Mouse (Mus musculus) forebrain, embryonic 12.5 days (tissue): ENCODE results near the gene Rpl32. TPM values are rescaled to one million over a fixed set of nuclear protein-coding genes. Genes with fewer than 3 reads are reported as not detected.

Experiments used
- ATAC-seq: fragments of 200-750 bp; cut with Nextera tagmentation; 2 replicates; pipeline ENCODE4 v1.8.0; 2017; ENCODE audit warnings: moderate TSS enrichment; ENCODE audit not compliant: low FRiP score
- H3K27ac ChIP-seq: fragments of 300-500 bp; sonication (generic); 2 replicates; pipeline ENCODE4 v1.5.1; 2016; ENCODE audit warnings: mild to moderate bottlenecking
- H3K27me3 ChIP-seq: fragments of 300-500 bp; sonication (generic); 2 replicates; pipeline ENCODE4 v1.6.1; 2016; ENCODE audit warnings: mild to moderate bottlenecking
- H3K36me3 ChIP-seq: fragments of 300-500 bp; sonication (generic); replicated peaks from 2 replicates; pipeline ENCODE4 v1.6.1; 2016; ENCODE audit warnings: mild to moderate bottlenecking
- H3K4me1 ChIP-seq: fragments of 300-500 bp; sonication (generic); 2 replicates; pipeline ENCODE4 v1.6.1; 2016
- H3K4me2 ChIP-seq: fragments of 300-500 bp; sonication (generic); 2 replicates; pipeline ENCODE4 v1.6.1; 2016; ENCODE audit warnings: mild to moderate bottlenecking, moderate library complexity
- H3K4me3 ChIP-seq: fragments of 300-500 bp; sonication (generic); replicated peaks from 2 replicates; pipeline ENCODE4 v1.5.1; 2016; ENCODE audit warnings: mild to moderate bottlenecking
- H3K9ac ChIP-seq: fragments of 300-500 bp; sonication (generic); 2 replicates; pipeline ENCODE4 v1.6.1; 2016; ENCODE audit warnings: mild to moderate bottlenecking
- H3K9me3 ChIP-seq: fragments of 300-500 bp; sonication (generic); 2 replicates; pipeline ENCODE4 v1.6.1; 2016
- whole genome bisulfite sequencing: fragments of 180-500 bp; shearing (Covaris S2); methylation state at CpG from one replicate; pipeline ENCODE4 v1.1.7; 2016; 5-methylcytosine and 5-hydroxymethylcytosine counted together
- polyA plus RNA-seq: library from polyadenylated mRNA; unstranded; fragments of >200 nt; fragmentation: Nextera tagmentation; extraction: Ambion mirVana; gene quantifications from 2 replicates; pipeline ENCODE4 v1.2.1, GENCODE M21; 2016

Gene Rpl32
- polyA plus RNA-seq, 1 experiment from 2014 or later = 1,828 TPM

DNA sequence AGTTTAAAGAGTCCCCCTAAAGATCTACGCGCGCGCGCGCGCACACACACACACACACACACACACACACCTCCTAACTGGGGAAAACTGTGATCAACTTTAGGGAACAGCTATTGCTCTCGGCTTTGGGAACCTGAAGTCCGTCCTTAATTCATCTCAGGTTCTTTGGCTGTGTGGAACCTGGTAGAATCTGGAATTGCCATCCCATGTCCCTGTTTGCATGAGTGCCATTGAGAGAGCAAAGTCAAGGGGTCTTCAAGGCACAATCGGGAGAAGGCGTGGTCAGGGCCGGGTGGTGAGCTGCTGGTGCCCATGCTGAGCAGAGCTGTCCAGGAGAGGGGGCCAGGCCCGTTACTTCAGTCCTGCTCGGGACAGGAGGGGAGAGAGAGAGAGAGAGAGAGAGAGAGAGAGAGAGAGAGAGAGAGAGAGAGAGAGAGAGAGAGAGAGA lies 34.6 kb downstream of the Rpl32 start:
- Histone ChIP-seq H3K27me3 (no peaks in the 10 kb centered on the region), H3K27ac (peak overlapping the region; percentile 74), H3K9me3 (no peaks in the 10 kb centered on the region), H3K4me3 (peak overlapping the region; percentile 68), H3K4me1 (peaks cover 23% of the 10 kb centered on the region), H3K4me2 (peak overlapping the region; percentile 78), H3K36me3 (peaks cover 8% of the 10 kb centered on the region), H3K9ac (peak overlapping the region; percentile 47)
- WGBS = 1% methylated on average over 14 of the region's 14 CpGs
- peak; percentile 90 for ATAC-seq

DNA sequence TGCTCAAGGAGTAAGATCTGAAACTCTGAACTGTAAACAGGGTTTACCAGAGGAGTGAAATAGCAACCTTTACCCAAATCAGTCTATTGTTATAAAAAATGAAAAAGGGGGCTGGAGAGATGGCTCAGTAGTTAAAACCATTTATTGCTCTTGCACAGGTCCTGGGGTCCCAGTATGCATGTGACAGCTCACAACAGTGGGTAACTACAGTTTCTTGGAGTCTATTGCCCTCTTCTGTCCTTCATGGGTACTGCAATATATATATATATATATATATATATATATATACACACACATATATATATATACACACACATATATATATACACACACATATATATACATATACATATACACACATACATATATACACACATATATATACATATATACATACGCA lies 35.9 kb downstream of the Rpl32 start:
- H3K9me3 ChIP-seq = no peaks in the 10 kb centered on the region
- H3K4me2 ChIP-seq = no peak overlapping the region
- no peak overlapping the region for H3K27ac ChIP-seq
- no peak for ATAC-seq
- WGBS = 69% methylated on average over 1 of the region's 1 CpGs
- H3K27me3 ChIP-seq = no peaks in the 10 kb centered on the region
- no peak overlapping the region for H3K9ac ChIP-seq
- H3K4me3 ChIP-seq = no peak overlapping the region
- H3K4me1 ChIP-seq = peaks cover 23% of the 10 kb centered on the region
- H3K36me3 ChIP-seq = no peaks in the 10 kb centered on the region

DNA sequence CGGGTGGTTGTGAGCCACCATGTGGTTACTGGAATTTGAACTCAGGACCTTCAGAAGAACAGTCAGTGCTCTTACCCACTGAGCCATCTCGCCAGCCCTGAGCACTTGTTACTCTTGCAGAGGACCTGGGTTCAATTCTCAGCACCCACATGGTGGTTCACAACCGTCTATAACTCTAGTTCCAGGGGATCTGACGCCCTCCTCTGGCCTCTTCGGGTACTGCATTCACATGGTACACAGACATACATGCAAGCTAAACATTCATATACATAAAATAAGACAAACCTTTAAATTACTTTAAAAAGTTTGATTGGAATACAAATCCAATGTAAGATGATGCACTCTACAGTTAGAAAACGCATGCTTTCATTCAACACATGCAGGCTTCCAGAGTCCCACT lies 36.3 kb downstream of the Rpl32 start:
- 82% methylated on average over 6 of the region's 6 CpGs for WGBS
- no peak for ATAC-seq
- Histone ChIP-seq H3K4me2 (no peak overlapping the region), H3K4me1 (peaks cover 23% of the 10 kb centered on the region), H3K9ac (no peak overlapping the region), H3K27me3 (no peaks in the 10 kb centered on the region), H3K9me3 (no peaks in the 10 kb centered on the region), H3K4me3 (no peak overlapping the region), H3K36me3 (no peaks in the 10 kb centered on the region), H3K27ac (no peak overlapping the region)

DNA sequence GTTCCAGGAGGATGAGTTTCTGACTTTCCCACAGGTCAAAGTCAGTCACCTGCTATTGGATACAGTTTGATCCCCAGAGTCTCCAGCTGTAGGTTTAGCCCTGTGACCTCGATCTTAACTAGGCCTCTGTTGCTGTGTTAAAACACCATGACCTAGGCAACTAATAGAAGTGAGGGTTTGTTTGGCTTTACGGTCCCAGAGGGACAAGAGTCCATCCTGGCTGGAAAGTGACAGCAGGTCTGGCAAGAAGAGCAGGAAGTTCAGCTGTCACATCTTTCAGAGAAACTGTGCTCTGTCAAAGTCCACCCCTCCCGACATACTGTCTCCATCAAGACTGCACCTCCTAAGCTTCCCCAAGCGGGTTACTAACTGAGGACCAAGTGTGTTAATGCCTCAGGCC lies 37.7 kb downstream of the Rpl32 start:
- no peak overlapping the region for H3K27ac ChIP-seq
- no peaks in the 10 kb centered on the region for H3K36me3 ChIP-seq
- ATAC-seq = no peak
- no peak overlapping the region for H3K4me2 ChIP-seq
- no peaks in the 10 kb centered on the region for H3K27me3 ChIP-seq
- H3K9ac ChIP-seq = no peak overlapping the region
- 79% methylated on average over 4 of the region's 4 CpGs for WGBS
- H3K4me3 ChIP-seq = no peak overlapping the region
- 0 out of 2 replicates have a peak, but pooled peaks cover 3% of the 10 kb centered on the region for H3K9me3 ChIP-seq
- peaks cover 11% of the 10 kb centered on the region for H3K4me1 ChIP-seq

DNA sequence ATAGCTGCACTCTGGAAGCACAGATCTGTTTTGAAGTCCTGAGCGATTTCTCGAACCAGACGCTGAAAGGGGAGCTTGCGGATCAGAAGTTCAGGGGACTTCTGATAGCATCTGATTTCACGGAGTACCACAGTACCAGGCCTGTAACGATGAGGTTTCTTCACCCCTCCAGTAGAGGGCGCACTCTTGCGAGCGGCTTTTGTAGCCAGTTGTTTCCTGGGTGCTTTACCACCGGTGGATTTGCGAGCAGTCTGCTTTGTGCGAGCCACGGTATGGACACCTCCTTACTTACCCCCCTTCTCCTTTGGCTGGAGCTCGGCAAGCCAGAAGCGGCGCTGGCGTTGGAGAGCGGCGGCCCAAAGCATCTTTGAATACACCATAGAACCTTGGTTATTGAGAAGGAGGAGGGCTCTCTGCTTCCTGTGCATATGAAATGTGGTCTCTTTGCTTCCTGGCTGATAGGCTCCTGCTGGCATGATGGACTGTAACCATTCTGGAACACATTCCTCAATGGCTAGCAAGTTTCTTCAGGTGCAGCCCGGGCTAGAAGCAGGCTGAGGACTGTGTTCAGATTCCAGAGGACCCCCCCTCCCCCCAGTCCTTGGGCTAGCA lies 38.4 kb downstream of the Rpl32 start:
- no peak for ATAC-seq
- Histone ChIP-seq H3K27ac (no peak overlapping the region), H3K4me1 (peaks cover 4% of the 10 kb centered on the region), H3K4me3 (no peak overlapping the region), H3K9ac (no peak overlapping the region), H3K9me3 (0 out of 2 replicates have a peak, but pooled peaks cover 3% of the 10 kb centered on the region), H3K4me2 (no peak overlapping the region), H3K27me3 (no peaks in the 10 kb centered on the region), H3K36me3 (no peaks in the 10 kb centered on the region)
- 84% methylated on average over 20 of the region's 20 CpGs for WGBS

DNA sequence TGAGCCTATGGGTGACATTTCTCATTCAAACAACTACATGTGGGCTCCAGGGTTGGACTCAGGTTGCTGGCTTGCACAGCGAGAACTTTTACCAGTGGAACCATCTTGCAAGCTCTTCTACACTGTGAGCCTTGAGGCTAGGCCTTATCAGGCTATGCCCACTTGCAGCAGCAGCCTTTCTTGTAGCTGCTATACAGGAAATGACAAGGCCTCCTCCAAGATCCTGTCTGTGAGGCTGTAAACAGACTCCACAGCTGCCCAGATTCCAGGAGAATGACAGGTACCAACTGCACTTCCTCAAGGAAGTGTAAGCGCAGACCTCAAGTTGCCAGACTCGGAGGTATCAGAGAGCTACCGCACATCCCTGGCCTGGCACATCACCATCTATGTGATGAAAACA lies 40.3 kb downstream of the Rpl32 start:
- Histone ChIP-seq H3K27me3 (no peaks in the 10 kb centered on the region), H3K9me3 (0 out of 2 replicates have a peak, but pooled peaks cover 3% of the 10 kb centered on the region), H3K4me1 (peaks cover 9% of the 10 kb centered on the region), H3K4me3 (no peak overlapping the region), H3K9ac (no peak overlapping the region), H3K36me3 (no peaks in the 10 kb centered on the region), H3K4me2 (no peak overlapping the region), H3K27ac (no peak overlapping the region)
- ATAC-seq = no peak
- WGBS = 89% methylated on average over 4 of the region's 4 CpGs

DNA sequence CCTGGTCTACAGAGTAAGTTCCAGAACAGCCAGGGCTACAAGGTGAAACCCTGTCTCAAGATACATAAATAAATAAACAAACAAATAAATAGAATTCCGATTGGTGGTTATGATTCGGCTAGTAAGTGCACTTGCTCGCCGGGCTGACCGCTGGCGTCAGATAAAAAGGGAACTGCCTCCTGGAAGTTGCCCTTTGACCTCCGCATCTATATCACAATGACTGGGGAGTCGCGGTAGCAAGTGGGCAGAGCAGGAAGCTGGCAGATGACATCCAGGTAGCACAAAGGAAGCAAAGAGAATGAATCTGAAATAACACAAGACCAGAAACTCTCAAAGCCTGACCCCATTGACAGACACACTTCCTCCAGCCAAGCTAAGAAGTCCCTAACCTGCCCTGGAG lies 41.2 kb downstream of the Rpl32 start:
- H3K4me3 ChIP-seq = no peak overlapping the region
- no peaks in the 10 kb centered on the region for H3K27me3 ChIP-seq
- no peaks in the 10 kb centered on the region for H3K36me3 ChIP-seq
- 0 out of 2 replicates have a peak, but pooled peaks cover 3% of the 10 kb centered on the region for H3K9me3 ChIP-seq
- ATAC-seq = no peak
- H3K9ac ChIP-seq = no peak overlapping the region
- H3K4me2 ChIP-seq = no peak overlapping the region
- H3K4me1 ChIP-seq = peaks cover 15% of the 10 kb centered on the region
- WGBS = 45% methylated on average over 9 of the region's 9 CpGs
- H3K27ac ChIP-seq = no peak overlapping the region

DNA sequence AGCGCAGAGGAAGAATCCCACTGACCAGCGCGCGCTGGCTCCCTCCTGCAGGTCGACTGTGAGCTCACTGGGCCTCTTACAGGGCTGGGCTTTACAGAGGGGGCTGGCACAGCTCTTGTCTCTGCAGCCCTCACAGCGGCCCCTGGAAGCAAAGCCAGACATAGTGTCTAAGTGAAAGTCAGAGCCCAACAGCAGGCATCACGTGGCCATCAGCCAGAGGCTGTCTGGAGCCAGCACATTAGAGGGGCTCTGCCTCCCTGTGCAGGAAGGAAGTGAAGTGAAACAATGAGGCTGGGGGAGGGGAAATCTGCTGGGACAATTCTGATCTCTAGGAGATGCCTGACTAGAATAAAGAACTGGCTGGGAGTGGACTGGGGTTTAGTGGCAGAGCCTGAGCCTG lies 44.4 kb downstream of the Rpl32 start:
- peak; percentile 83 for ATAC-seq
- 0 out of 2 replicates have a peak, but pooled peaks cover 3% of the 10 kb centered on the region for H3K9me3 ChIP-seq
- H3K4me3 ChIP-seq = no peak overlapping the region
- 4% methylated on average over 7 of the region's 7 CpGs for WGBS
- H3K27ac ChIP-seq = peak overlapping the region; percentile 75
- H3K36me3 ChIP-seq = no peaks in the 10 kb centered on the region
- H3K4me1 ChIP-seq = peaks cover 29% of the 10 kb centered on the region
- H3K9ac ChIP-seq = no peak overlapping the region
- H3K4me2 ChIP-seq = peak overlapping the region; percentile 15; the same call in 1 of the 2 replicates
- H3K27me3 ChIP-seq = no peaks in the 10 kb centered on the region

DNA sequence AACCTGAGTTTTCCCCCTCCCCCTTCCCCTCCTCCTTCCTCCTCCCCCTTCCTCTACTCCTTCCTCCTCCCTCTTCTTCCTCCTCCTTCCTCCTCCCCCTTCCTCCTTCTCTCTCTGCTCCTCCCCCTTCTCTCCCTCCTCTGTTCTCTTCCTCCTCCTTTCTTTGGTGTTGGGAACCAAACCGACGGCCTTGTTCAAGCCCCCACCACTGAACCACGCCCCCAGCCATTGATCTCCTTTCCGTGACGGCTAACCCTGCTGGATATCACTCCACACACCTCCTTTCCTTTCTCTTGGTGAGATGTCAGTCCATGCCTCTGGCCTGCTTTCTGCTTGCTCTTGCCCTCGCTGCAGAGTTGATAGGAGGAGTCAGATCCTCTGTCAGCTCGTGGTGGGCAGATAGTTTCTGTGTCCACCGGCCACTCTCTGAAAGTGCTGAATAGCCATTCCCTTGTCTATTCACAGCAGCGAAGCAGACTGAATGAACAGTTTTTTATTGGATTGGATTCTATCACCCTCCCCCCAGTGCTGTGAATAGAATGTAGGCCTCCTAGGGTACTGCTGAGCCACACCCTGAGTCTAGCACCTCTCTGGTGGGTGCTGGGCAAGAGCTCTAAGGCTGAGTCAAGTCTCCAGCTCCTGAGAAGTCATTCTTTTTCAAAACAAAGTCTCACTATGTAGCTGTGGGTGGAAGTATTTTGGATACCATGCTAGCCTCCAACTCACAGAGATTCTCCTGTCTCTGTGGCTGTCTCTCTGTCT lies 46.4 kb downstream of the Rpl32 start, which contains the start of gene Tmem40:
Gene Tmem40 (minus strand): TSS at position 416 of the 762 bp plus-strand sequence.
- no peak within 1 kb of the TSS for H3K4me3 ChIP-seq
- no peak within 1 kb of the TSS for H3K9ac ChIP-seq
- H3K27ac ChIP-seq = peak within 1 kb of the TSS; percentile 75
- 1% methylated on average over 9 of the region's 9 CpGs for WGBS
- ATAC-seq = peak; percentile 18; the same call in 1 of the 2 replicates
- peak within 1 kb of the TSS; percentile 28 for H3K4me2 ChIP-seq
- H3K36me3 ChIP-seq = no peaks in the 10 kb centered on the region
- 0 out of 2 replicates have a peak, but pooled peaks cover 3% of the 10 kb centered on the region for H3K9me3 ChIP-seq
- no peaks in the 10 kb centered on the region for H3K27me3 ChIP-seq
- H3K4me1 ChIP-seq = peaks cover 29% of the 10 kb centered on the region

DNA sequence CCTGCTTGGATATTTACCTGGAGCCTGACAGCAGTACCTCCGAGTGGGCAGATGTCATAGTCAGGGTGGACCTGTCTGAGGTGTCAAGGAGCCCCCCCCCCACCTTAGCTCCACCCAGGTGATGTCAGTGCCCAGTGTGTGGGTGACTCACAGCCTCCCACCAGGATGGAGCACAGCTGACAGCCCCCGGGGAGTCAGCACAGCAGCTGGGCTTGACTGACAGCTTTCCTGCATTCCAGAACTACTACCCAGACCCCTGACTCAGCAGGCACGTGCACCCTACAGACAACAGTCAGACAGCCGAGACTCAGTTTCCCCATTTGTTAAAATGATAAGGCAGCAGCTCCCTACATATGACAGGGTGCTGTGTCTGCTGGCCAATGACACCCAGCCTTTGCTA lies 47.6 kb downstream of the Rpl32 start:
- 67% methylated on average over 4 of the region's 4 CpGs for WGBS
- Histone ChIP-seq H3K4me3 (no peak overlapping the region), H3K9ac (no peak overlapping the region), H3K9me3 (no peaks in the 10 kb centered on the region), H3K4me1 (peaks cover 29% of the 10 kb centered on the region), H3K4me2 (no peak overlapping the region), H3K36me3 (no peaks in the 10 kb centered on the region), H3K27ac (no peak overlapping the region), H3K27me3 (no peaks in the 10 kb centered on the region)
- no peak for ATAC-seq

DNA sequence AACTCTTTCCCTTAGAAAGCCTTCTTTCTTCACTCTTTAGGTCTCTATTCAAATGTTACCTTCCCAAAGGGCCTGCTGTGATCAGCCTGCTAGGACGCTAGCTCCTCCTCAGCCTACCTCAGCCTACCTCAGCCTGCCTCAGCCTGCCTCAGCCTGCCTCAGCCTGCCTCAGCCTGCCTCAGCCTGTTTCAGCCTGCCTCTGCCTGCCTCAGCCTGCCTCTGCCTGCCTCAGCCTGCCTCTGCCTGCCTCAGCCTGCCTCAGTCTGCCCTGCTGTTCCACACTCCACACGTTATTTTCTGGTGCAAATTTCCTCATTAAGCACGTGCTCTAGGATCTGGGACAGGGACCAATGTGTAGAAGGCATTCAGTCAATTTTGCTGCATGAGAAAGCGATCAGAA lies 48.4 kb downstream of the Rpl32 start:
- Histone ChIP-seq H3K36me3 (no peaks in the 10 kb centered on the region), H3K4me3 (no peak overlapping the region), H3K4me2 (no peak overlapping the region), H3K9ac (no peak overlapping the region), H3K27ac (no peak overlapping the region), H3K9me3 (no peaks in the 10 kb centered on the region), H3K4me1 (peaks cover 29% of the 10 kb centered on the region), H3K27me3 (no peaks in the 10 kb centered on the region)
- no peak for ATAC-seq
- WGBS = 89% methylated on average over 4 of the region's 4 CpGs

DNA sequence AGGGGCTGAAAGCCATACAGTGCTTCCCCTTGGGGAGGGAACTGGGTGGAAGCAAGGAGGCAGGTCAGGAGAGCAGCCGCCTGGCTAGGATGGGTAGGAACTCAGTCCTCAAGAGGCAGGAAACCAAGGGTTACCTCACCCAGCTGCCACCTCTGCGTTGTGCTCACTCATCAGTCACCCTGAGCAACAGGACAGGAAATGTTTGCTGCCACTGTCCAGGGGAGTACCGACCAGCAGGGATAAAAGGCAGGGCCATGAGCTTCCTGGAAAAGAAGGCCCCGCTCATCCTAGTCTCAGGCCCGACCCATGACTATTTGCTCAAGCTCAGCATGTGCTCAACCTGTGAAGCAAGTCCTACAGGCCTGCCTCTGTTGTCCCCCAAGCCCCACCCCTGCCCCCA lies 49.1 kb downstream of the Rpl32 start:
- Histone ChIP-seq H3K27ac (no peak overlapping the region), H3K4me2 (no peak overlapping the region), H3K4me1 (peaks cover 27% of the 10 kb centered on the region), H3K9me3 (no peaks in the 10 kb centered on the region), H3K4me3 (no peak overlapping the region), H3K27me3 (no peaks in the 10 kb centered on the region), H3K36me3 (no peaks in the 10 kb centered on the region), H3K9ac (no peak overlapping the region)
- ATAC-seq = no peak
- WGBS = 85% methylated on average over 5 of the region's 5 CpGs
